Mouse (Mus musculus): ENCODE results near the gene Trpm1. TPM values are rescaled to one million over a fixed set of nuclear protein-coding genes. Genes with fewer than 3 reads are reported as not detected.

The Trpm1 gene
- polyA plus RNA-seq, 2 experiments = 0.52 to 0.85 TPM

GRCm38 (mm10) chr7:64185932-64186312 lies 32.3 kb downstream of the Trpm1 start:
- H3K4me1 ChIP-seq (ENCODE audit: control insufficient read depth, insufficient read depth, low read length) = peaks cover 5% of the 10 kb centered on the region; the same call in 1 of the 2 replicates
- no peak for TF ChIP-seq POLR2A (IDR thresholded peaks at IDR 0.05; ENCODE audit: borderline replicate concordance, extremely low read depth, insufficient read depth, insufficient read length)
- H3K4me3 ChIP-seq (replicated peaks; ENCODE audit: low read length) = no peak overlapping the region
- H3K36me3 ChIP-seq (ENCODE audit: control insufficient read depth, insufficient read depth, low read length) = no peaks in the 10 kb centered on the region
- no peak for DNase-seq (ENCODE audit: low spot score)
- 44% methylated on average over 3 of the region's 3 CpGs for WGBS
- H3K9me3 ChIP-seq (ENCODE audit: control insufficient read depth, low read length) = no peaks in the 10 kb centered on the region
- no peak overlapping the region for H3K4me2 ChIP-seq (replicated peaks; ENCODE audit: low read depth, low read length, severe bottlenecking)
- no peak for ATAC-seq (ENCODE audit: low FRiP score, low read depth)
- H3K9ac ChIP-seq (ENCODE audit: low read depth, low read length, severe bottlenecking) = no peak overlapping the region
- H3K27me3 ChIP-seq (ENCODE audit: control insufficient read depth, insufficient read depth, low read length) = no peaks in the 10 kb centered on the region
- H3K27ac ChIP-seq (replicated peaks; ENCODE audit: low read depth, low read length) = no peak overlapping the region

GRCm38 (mm10) chr7:64192261-64192943 lies 38.8 kb downstream of the Trpm1 start:
- TF ChIP-seq POLR2A (IDR thresholded peaks at IDR 0.05; ENCODE audit: borderline replicate concordance, extremely low read depth, insufficient read depth, insufficient read length) = no peak
- no peak overlapping the region for H3K4me3 ChIP-seq (replicated peaks; ENCODE audit: low read length)
- H3K9ac ChIP-seq (ENCODE audit: low read depth, low read length, severe bottlenecking) = no peak overlapping the region
- ATAC-seq (ENCODE audit: low FRiP score, low read depth) (peak; percentile 26; the same call in 1 of the 2 replicates), DNase-seq (ENCODE audit: low spot score) (peak; percentile 47)
- no peaks in the 10 kb centered on the region for H3K9me3 ChIP-seq (ENCODE audit: control insufficient read depth, low read length)
- H3K36me3 ChIP-seq (ENCODE audit: control insufficient read depth, insufficient read depth, low read length) = no peaks in the 10 kb centered on the region
- 42% methylated on average over 14 of the region's 14 CpGs for WGBS
- no peaks in the 10 kb centered on the region for H3K27me3 ChIP-seq (ENCODE audit: control insufficient read depth, insufficient read depth, low read length)
- H3K4me2 ChIP-seq (replicated peaks; ENCODE audit: low read depth, low read length, severe bottlenecking) = no peak overlapping the region
- H3K4me1 ChIP-seq (ENCODE audit: control insufficient read depth, insufficient read depth, low read length) = peaks cover 9% of the 10 kb centered on the region
- no peak overlapping the region for H3K27ac ChIP-seq (replicated peaks; ENCODE audit: low read depth, low read length)

- H3K36me3 ChIP-seq (ENCODE audit: control insufficient read depth, insufficient read depth, low read length) = no peaks in the 10 kb centered on the region
- no peak for TF ChIP-seq POLR2A (IDR thresholded peaks at IDR 0.05; ENCODE audit: borderline replicate concordance, extremely low read depth, insufficient read depth, insufficient read length)
- peaks cover 9% of the 10 kb centered on the region for H3K4me1 ChIP-seq (ENCODE audit: control insufficient read depth, insufficient read depth, low read length)
- no peak overlapping the region for H3K4me3 ChIP-seq (replicated peaks; ENCODE audit: low read length)
- no peak overlapping the region for H3K4me2 ChIP-seq (replicated peaks; ENCODE audit: low read depth, low read length, severe bottlenecking)
- no peak for ATAC-seq (ENCODE audit: low FRiP score, low read depth)
- WGBS = 49% methylated on average over 5 of the region's 5 CpGs
- no peak for DNase-seq (ENCODE audit: low spot score)
- H3K27ac ChIP-seq (replicated peaks; ENCODE audit: low read depth, low read length) = no peak overlapping the region
- no peak overlapping the region for H3K9ac ChIP-seq (ENCODE audit: low read depth, low read length, severe bottlenecking)
- H3K27me3 ChIP-seq (ENCODE audit: control insufficient read depth, insufficient read depth, low read length) = no peaks in the 10 kb centered on the region
- no peaks in the 10 kb centered on the region for H3K9me3 ChIP-seq (ENCODE audit: control insufficient read depth, low read length)
These were observed 39.8 kb downstream of the Trpm1 start for GRCm38 (mm10) chr7:64193476-64193875.

GRCm38 (mm10) chr7:64196114-64196513 lies 42.5 kb downstream of the Trpm1 start:
- Histone ChIP-seq H3K27ac (replicated peaks; ENCODE audit: low read depth, low read length) (no peak overlapping the region), H3K9me3 (ENCODE audit: control insufficient read depth, low read length) (no peaks in the 10 kb centered on the region), H3K4me3 (replicated peaks; ENCODE audit: low read length) (no peak overlapping the region), H3K4me2 (replicated peaks; ENCODE audit: low read depth, low read length, severe bottlenecking) (no peak overlapping the region), H3K36me3 (ENCODE audit: control insufficient read depth, insufficient read depth, low read length) (no peaks in the 10 kb centered on the region), H3K4me1 (ENCODE audit: control insufficient read depth, insufficient read depth, low read length) (peaks cover 9% of the 10 kb centered on the region), H3K27me3 (ENCODE audit: control insufficient read depth, insufficient read depth, low read length) (no peaks in the 10 kb centered on the region), H3K9ac (ENCODE audit: low read depth, low read length, severe bottlenecking) (no peak overlapping the region)
- 70% methylated on average over 3 of the region's 3 CpGs for WGBS
- no peak for TF ChIP-seq POLR2A (IDR thresholded peaks at IDR 0.05; ENCODE audit: borderline replicate concordance, extremely low read depth, insufficient read depth, insufficient read length)
- DNase-seq (ENCODE audit: low spot score) = no peak
- ATAC-seq (ENCODE audit: low FRiP score, low read depth) = no peak

- Histone ChIP-seq H3K36me3 (ENCODE audit: control insufficient read depth, insufficient read depth, low read length) (no peaks in the 10 kb centered on the region), H3K9me3 (ENCODE audit: control insufficient read depth, low read length) (no peaks in the 10 kb centered on the region), H3K4me1 (ENCODE audit: control insufficient read depth, insufficient read depth, low read length) (no peaks in the 10 kb centered on the region), H3K4me3 (replicated peaks; ENCODE audit: low read length) (no peak overlapping the region), H3K4me2 (replicated peaks; ENCODE audit: low read depth, low read length, severe bottlenecking) (no peak overlapping the region), H3K9ac (ENCODE audit: low read depth, low read length, severe bottlenecking) (no peak overlapping the region), H3K27ac (replicated peaks; ENCODE audit: low read depth, low read length) (no peak overlapping the region), H3K27me3 (ENCODE audit: control insufficient read depth, insufficient read depth, low read length) (no peaks in the 10 kb centered on the region)
- WGBS = 14% methylated on average over 5 of the region's 5 CpGs
- DNase-seq (ENCODE audit: low spot score) = no peak
- ATAC-seq (ENCODE audit: low FRiP score, low read depth) = no peak
- TF ChIP-seq POLR2A (IDR thresholded peaks at IDR 0.05; ENCODE audit: borderline replicate concordance, extremely low read depth, insufficient read depth, insufficient read length) = no peak
These were observed 55.1 kb downstream of the Trpm1 start for GRCm38 (mm10) chr7:64208700-64209099.

All from limb, embryonic 14.5 days (tissue).